Mouse (Mus musculus) kidney, adult 2 months (tissue): ENCODE measurements around the gene Jmy.

Source experiments
- CTCF ChIP-seq: fragments of 200-500 bp; conservative IDR thresholded peaks from 2 replicates; pipeline ENCODE4 v1.5.1; 2011; ENCODE audit warnings: low read depth, mild to moderate bottlenecking, control low read depth, low read length, moderate library complexity, mixed read lengths; ENCODE audit not compliant: insufficient read depth, insufficient read length
- POLR2A ChIP-seq: fragments of 200-500 bp; IDR thresholded peaks from one replicate; pipeline ENCODE4 v1.6.1; 2011; ENCODE audit warnings: low read depth, low read length, control low read depth

- no peak for TF ChIP-seq POLR2A
- TF ChIP-seq CTCF, result no peak
These were observed 48.0 kb upstream of the Jmy start for GRCm38 (mm10) chr13:93547641-93548040.
